Mouse (Mus musculus) small intestine, adult 2 months (tissue): Measurements from ENCODE around the gene Gtf2i.

ENCODE experiments used
- CTCF ChIP-seq: fragments of 200-500 bp; IDR thresholded peaks from 2 replicates; pipeline ENCODE4 v1.5.1; 2012; ENCODE audit warnings: low read depth, mild to moderate bottlenecking, control low read depth, inconsistent platforms, low read length, moderate library complexity, mixed read lengths; ENCODE audit not compliant: insufficient replicate concordance, insufficient read length; ENCODE audit errors: extremely low read depth
- POLR2A ChIP-seq: fragments of 200-500 bp; IDR thresholded peaks from 2 replicates; pipeline ENCODE4 v1.6.1; 2012; ENCODE audit warnings: low read depth, mild to moderate bottlenecking, control low read depth, inconsistent platforms, low read length, moderate library complexity

- TF ChIP-seq CTCF (peak; percentile 31; the same call in 1 of the 2 replicates), POLR2A (no peak)
These were observed 60.8 kb downstream of the Gtf2i start for GRCm38 (mm10) chr5:134253806-134254205.
